Mouse (Mus musculus): ENCODE data around the gene Stk17b. TPM values are rescaled to one million over a fixed set of nuclear protein-coding genes. Genes with fewer than 3 reads are reported as not detected.
"Not testable (repeated sequence)": the region's sequence is repeated elsewhere in the genome, so short reads cannot be mapped to it uniquely, and the experiment has no call there.

The Stk17b gene
- polyA plus RNA-seq, 1 experiment from 2014 or later = 20.6 TPM

DNA sequence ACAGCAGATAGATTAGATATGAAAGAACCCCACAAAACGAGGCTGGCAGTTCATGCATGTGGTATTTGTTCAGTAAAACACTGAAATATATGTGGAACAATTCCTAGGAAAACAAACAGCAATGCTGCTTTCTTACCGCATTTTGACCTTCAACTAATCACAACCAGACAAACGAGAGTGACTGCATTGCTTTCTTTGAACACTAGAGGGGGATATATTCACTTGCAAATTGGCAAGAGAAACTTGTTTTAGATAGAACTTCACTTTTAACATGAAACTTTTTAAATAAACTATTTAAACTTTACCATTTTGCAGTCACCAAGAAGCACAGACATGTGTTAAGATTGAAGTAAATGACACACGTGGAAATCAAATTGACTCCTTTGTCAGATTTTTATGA, 69.6 kb downstream of the Stk17b start:
- no peaks in the 10 kb centered on the region for H3K4me1 ChIP-seq
- H3K27me3 ChIP-seq = no peaks in the 10 kb centered on the region
- H3K27ac ChIP-seq = no peak overlapping the region
- H3K36me3 ChIP-seq = no peaks in the 10 kb centered on the region
- no peak overlapping the region for H3K4me3 ChIP-seq
- WGBS = 0% methylated on average over 4 of the region's 4 CpGs
- H3K9ac ChIP-seq = no peak overlapping the region
- no peak overlapping the region for H3K4me2 ChIP-seq
- no peak for ATAC-seq (ENCODE audit: borderline replicate concordance, extremely low read depth, low FRiP score, low TSS enrichment)
- H3K9me3 ChIP-seq = no peaks in the 10 kb centered on the region

DNA sequence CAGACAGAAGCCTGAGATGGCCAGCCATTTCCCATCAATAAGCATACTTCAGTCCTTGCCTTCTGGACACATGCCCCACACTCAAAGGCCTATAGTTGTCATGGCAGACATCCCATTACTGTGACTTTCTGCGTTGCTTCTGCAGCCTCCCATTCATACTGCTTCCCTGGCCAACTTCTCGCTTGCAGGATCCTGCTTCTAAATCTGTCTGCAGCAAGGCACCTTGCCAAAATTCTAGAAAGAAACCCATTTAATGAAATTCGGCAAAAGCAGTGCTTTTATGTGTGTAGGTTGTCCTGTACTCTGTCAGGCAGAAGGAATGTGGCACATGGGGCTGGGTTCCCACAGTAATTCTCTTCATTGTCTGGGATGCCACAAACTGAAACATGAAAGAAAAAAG, 71.6 kb downstream of the Stk17b start:
- not testable (repeated sequence) for H3K27ac ChIP-seq
- 49% methylated on average over 3 of the region's 3 CpGs for WGBS

DNA sequence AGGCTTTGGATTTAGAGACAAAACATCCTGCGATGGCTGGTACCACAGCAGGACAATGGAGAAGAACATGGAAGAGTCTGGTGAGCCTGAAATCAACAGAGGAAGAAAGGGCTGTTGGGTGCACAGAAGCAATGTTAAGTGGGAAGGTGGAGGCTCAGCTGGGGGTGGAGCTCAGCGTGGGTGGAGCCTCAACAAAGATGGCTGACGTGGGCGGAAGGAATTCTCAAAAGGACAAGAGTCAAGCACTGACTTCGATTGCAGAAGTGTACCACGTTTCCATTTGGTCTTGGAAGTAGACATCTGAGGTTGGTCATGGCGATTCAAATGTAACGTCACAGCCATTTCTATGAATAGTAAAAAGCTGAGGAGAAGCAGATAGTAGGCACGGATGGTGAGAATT, 74.0 kb downstream of the Stk17b start:
- no peaks in the 10 kb centered on the region for H3K36me3 ChIP-seq
- H3K9ac ChIP-seq = no peak overlapping the region
- no peak for ATAC-seq (ENCODE audit: borderline replicate concordance, extremely low read depth, low FRiP score, low TSS enrichment)
- no peak overlapping the region for H3K4me2 ChIP-seq
- WGBS = 90% methylated on average over 9 of the region's 9 CpGs
- no peaks in the 10 kb centered on the region for H3K27me3 ChIP-seq
- no peak overlapping the region for H3K27ac ChIP-seq
- H3K4me1 ChIP-seq = peaks cover 3% of the 10 kb centered on the region; the same call in 1 of the 2 replicates
- H3K9me3 ChIP-seq = no peaks in the 10 kb centered on the region
- no peak overlapping the region for H3K4me3 ChIP-seq

More for the DNA sequence above, 71.6 kb downstream of the Stk17b start:
- H3K4me1 ChIP-seq, H3K9me3 ChIP-seq, H3K9ac ChIP-seq, H3K27me3 ChIP-seq, H3K36me3 ChIP-seq, H3K4me3 ChIP-seq, H3K4me2 ChIP-seq: not testable (repeated sequence)
- peak; percentile 73; the same call in 1 of the 2 replicates for ATAC-seq (ENCODE audit: borderline replicate concordance, extremely low read depth, low FRiP score, low TSS enrichment)

DNA sequence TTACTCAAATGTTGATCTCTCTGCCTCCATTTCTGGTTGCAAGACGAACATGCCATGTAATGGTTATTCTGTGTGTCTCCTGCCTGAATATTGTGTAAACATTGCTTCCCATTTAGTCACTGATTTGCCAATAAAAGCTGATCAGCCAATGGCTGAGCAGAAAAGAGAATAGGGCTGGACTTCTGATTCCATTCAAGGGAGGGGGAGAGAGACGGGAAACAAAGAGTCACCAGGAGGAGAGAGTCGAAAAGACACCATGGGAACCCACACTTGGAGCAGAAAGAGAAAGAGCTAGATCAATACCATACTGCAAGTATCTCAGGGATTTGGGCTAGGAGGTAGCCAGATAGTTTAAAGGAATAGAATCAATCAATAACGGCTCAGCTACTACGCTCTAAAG, 75.4 kb downstream of the Stk17b start:
- not testable (repeated sequence) for H3K27ac ChIP-seq; H3K4me1 ChIP-seq; H3K4me3 ChIP-seq; H3K36me3 ChIP-seq; H3K27me3 ChIP-seq; H3K4me2 ChIP-seq; H3K9ac ChIP-seq; H3K9me3 ChIP-seq; ATAC-seq (ENCODE audit: borderline replicate concordance, extremely low read depth, low FRiP score, low TSS enrichment)
- 78% methylated on average over 5 of the region's 5 CpGs for WGBS

DNA sequence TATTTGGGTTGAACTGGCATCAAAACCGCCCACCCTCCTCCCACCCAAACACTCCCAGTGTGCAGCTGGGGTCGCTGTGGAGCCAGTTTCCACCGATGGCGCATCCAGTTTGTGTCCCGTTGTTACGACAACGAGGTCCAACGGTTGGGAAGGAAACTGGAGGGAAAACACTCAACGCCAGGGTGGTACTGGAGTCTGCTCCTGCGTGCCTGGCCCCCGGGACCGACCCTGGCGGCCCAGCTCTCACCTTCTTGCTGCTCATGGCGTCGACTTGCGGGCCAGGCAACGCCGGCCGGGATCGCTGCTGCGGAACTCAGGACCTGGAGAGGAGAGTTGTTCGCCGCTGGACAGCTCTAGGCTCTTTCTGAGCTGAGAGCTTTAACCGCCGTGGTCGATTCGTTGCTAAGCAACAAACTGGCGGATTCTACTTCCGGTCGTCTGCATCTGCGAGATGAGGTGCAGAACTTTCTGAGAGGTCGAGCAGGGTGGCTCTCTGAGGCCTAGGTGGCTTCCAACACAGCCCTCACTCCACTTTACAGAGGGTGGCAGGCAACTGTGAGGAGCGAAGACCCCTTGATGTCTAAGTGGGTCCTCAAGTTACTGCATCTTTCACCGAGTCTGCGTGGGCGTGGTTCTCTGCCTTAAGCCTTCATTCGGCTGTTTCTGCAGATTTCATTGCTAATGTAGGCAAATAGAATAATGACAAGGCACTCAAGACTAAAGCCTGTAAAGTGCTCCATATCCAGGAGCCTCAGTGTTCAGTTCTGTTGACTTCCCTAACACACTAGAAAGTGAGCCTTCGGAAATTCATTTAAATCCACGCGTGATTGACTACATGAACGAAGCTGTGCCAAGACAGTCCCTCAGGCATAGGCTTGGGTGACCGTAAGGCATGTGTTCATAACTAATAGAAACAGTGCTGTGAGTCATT, 78.3 kb downstream of the Stk17b start, which contains the start of gene Dnah7a:
TSS of gene Dnah7a (minus strand) at position 354 of the 931 bp plus-strand sequence.
- Histone ChIP-seq H3K9ac (peak within 1 kb of the TSS; percentile 23; the same call in 1 of the 2 replicates), H3K27me3 (no peaks in the 10 kb centered on the region), H3K27ac (no peak within 1 kb of the TSS), H3K4me1 (peaks cover 3% of the 10 kb centered on the region; the same call in 1 of the 2 replicates), H3K36me3 (no peaks in the 10 kb centered on the region), H3K4me3 (peak within 1 kb of the TSS; percentile 46), H3K4me2 (peak within 1 kb of the TSS; percentile 86), H3K9me3 (no peaks in the 10 kb centered on the region)
- 16% methylated on average over 42 of the region's 42 CpGs for WGBS
- ATAC-seq (ENCODE audit: borderline replicate concordance, extremely low read depth, low FRiP score, low TSS enrichment) = peak; percentile 77; the same call in 1 of the 2 replicates

Other genes starting within 250 kb of the Stk17b start
- 1.8 and 2.0 TPM in 2 replicates for gene Dnah7a, start 78.4 kb downstream of the Stk17b start, polyA plus RNA-seq (2015; fragmentation: Nextera tagmentation; extraction: Ambion mirVana)

Data from lung, embryonic 15.5 days (tissue).